Mouse (Mus musculus) forebrain, embryonic 10.5 days (tissue): ENCODE measurements around the gene Bik. TPM values are rescaled to one million over a fixed set of nuclear protein-coding genes. Genes with fewer than 3 reads are reported as not detected.

Experiments
- DNase-seq: peaks from one replicate; pipeline ENCODE4 v3.0.0-alpha.2; 2017; ENCODE audit warnings: low spot score; ENCODE audit errors: extremely low spot score
- H3K27ac ChIP-seq: fragments of 300-500 bp; sonication (generic); 2 replicates; pipeline ENCODE4 v1.5.1; 2016; ENCODE audit warnings: mild to moderate bottlenecking
- H3K27me3 ChIP-seq: fragments of 300-500 bp; sonication (generic); 2 replicates; pipeline ENCODE4 v1.6.1; 2016; ENCODE audit warnings: mild to moderate bottlenecking; ENCODE audit not compliant: poor library complexity, severe bottlenecking
- H3K36me3 ChIP-seq: fragments of 300-500 bp; sonication (generic); replicated peaks from 2 replicates; pipeline ENCODE4 v1.6.1; 2016; ENCODE audit warnings: mild to moderate bottlenecking, moderate library complexity
- H3K4me1 ChIP-seq: fragments of 300-500 bp; sonication (generic); 2 replicates; pipeline ENCODE4 v1.6.1; 2016
- H3K4me3 ChIP-seq: fragments of 300-500 bp; sonication (generic); 2 replicates; pipeline ENCODE4 v1.5.1; 2016; ENCODE audit warnings: mild to moderate bottlenecking, moderate library complexity
- H3K9me3 ChIP-seq: fragments of 300-500 bp; sonication (generic); 2 replicates; pipeline ENCODE4 v1.6.1; 2016; ENCODE audit warnings: mild to moderate bottlenecking, moderate library complexity
- WGBS: fragments of 180-500 bp; shearing (Covaris S2); methylation state at CpG from one replicate; pipeline ENCODE4 v1.1.7; 2016; 5-methylcytosine and 5-hydroxymethylcytosine counted together
- polyA plus RNA-seq: library from polyadenylated mRNA; unstranded; fragments of >200 nt; fragmentation: Nextera tagmentation; extraction: Ambion mirVana; gene quantifications from 2 replicates; pipeline ENCODE4 v1.2.1, GENCODE M21; 2016

Bik gene
- 2.1 and 2.3 TPM in 2 replicates for polyA plus RNA-seq

DNA sequence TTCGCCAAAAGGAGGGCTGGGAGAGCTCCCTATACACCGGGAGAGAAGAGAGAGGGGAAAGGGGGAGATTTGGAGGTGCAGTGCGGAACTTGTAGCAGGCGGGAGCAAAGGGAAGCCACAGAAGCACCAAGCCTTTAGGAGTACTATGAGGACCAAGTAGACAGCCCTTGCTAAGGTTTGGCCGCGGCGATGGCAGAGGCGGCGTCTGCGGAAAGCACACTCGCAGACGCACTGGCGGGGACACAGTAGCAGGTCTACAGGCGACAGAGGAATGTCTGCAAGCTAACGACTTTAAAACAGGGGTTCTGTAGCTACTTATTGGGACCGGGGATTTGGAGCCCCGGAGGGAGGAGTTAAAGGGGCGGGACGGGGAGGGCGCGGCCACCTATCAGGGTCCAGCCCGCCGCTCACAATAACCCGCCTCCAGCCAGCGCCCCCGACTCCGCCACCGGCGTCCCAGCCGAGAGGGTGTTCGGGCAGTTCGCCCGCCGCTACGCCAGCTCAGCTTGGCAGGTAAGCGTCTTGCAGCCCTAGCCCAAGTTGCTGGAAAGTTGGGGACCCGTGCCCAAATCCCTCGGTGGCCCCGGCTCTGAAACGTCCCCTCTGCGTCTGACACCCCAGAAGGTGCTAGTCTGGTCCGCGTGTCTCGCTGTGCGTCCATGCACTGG, at the start of gene Bik:
Bik (plus strand) TSS at position 439 of the 668 bp plus-strand sequence.
- peak; percentile 72 for DNase-seq
- Histone ChIP-seq H3K4me1 (peaks cover 44% of the 10 kb centered on the region), H3K36me3 (no peaks in the 10 kb centered on the region), H3K4me3 (peak within 1 kb of the TSS; percentile 68), H3K9me3 (no peaks in the 10 kb centered on the region), H3K27me3 (peaks cover 73% of the 10 kb centered on the region), H3K27ac (peak within 1 kb of the TSS; percentile 70)
- under 1% methylated on average over 45 of the region's 45 CpGs for WGBS

- no peaks in the 10 kb centered on the region for H3K9me3 ChIP-seq
- no peaks in the 10 kb centered on the region for H3K36me3 ChIP-seq
- H3K4me1 ChIP-seq: peaks cover 21% of the 10 kb centered on the region
- no peaks in the 10 kb centered on the region for H3K27me3 ChIP-seq
- no peak overlapping the region for H3K27ac ChIP-seq
- WGBS: 76% methylated on average over 3 of the region's 3 CpGs
- no peak overlapping the region for H3K4me3 ChIP-seq
- no peak for DNase-seq
These were observed 48.6 kb upstream of the Bik start for GRCm38 (mm10) chr15:83478096-83478495.

DNA sequence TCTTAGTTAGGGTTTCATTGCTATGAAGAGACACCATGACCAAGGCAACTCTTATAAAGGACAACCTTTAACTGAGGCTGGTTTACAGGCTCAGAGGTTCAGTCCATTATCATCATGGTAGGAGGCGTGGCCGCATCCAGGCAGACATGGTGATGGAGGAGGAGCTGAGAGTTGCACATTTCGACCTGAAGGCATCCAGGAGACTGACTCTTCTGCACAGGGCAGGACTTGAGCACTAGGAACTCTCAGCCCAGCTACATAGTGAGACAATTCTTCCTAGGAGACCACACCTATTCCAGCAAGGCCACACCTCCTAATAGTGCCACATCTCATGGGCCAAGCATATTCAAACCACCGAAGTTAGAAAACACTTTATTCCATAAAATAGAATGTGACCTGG, 46.8 kb upstream of the Bik start:
- H3K27ac ChIP-seq: no peak overlapping the region
- WGBS: 89% methylated on average over 4 of the region's 4 CpGs
- peaks cover 7% of the 10 kb centered on the region for H3K36me3 ChIP-seq
- peaks cover 11% of the 10 kb centered on the region for H3K4me1 ChIP-seq
- DNase-seq: no peak
- no peaks in the 10 kb centered on the region for H3K9me3 ChIP-seq
- no peaks in the 10 kb centered on the region for H3K27me3 ChIP-seq
- no peak overlapping the region for H3K4me3 ChIP-seq

DNA sequence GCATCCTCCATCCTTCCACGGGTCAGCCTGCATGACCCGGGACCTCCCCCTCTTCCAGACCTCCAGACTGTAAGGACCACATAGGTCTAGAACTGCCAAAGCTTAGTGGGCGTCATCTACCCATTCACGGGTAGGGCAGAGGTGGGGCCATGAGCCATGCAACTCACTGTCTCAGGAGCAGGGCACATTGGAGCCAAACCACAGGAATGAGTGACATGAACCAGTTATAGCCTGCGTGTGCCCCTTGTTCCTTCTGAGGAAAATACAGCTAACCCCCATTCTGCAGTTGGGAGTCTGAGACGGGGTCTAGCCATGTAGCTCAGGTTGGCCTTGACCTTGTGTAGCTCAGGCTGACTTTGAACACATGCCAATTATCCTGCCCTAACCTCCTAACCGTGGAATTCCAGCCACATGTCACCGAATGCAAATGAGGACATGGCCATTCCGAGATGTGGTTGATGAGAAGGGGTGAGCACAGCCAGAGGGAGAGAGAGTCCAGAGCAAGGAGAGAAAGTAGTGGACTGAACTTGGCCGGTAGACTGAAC, 45.4 kb upstream of the Bik start:
- Histone ChIP-seq H3K36me3 (peaks cover 20% of the 10 kb centered on the region), H3K4me1 (peaks cover 11% of the 10 kb centered on the region), H3K4me3 (no peak overlapping the region), H3K27me3 (no peaks in the 10 kb centered on the region), H3K27ac (no peak overlapping the region), H3K9me3 (no peaks in the 10 kb centered on the region)
- no peak for DNase-seq
- 77% methylated on average over 10 of the region's 10 CpGs for WGBS

DNA sequence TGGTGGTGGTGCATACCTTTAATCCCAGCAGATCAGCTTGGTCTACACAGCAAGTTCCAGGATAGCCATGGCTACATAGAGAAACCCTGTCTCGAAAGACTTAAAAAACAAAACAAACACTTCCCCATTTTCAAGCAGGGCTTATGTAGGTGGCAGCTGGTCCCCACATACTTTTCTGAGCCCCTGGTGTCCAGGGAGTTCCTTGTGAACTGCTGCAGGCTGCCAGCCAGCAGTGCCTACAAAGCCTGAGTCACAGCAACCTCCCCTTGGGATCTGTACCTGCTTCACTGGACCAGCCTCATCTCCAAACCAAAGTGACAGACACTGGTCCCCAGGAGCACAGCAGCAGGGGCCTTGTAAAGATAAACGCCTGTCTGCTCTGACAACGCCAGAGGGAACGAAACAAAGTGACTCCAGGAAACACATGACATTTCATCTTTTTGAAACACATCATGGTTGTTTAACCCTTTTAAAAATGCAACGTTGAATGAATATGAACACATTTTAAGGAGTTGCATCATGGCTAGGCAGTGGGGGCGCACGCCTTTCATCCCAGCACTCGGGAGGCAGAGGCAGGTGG, 43.9 kb upstream of the Bik start:
- Histone ChIP-seq H3K27ac (0 out of 2 replicates have a peak overlapping the region, but pooled peaks have one; percentile 11), H3K4me3 (no peak overlapping the region), H3K27me3 (no peaks in the 10 kb centered on the region), H3K4me1 (peaks cover 11% of the 10 kb centered on the region), H3K9me3 (no peaks in the 10 kb centered on the region), H3K36me3 (peaks cover 29% of the 10 kb centered on the region)
- DNase-seq: no peak
- 82% methylated on average over 8 of the region's 8 CpGs for WGBS

DNA sequence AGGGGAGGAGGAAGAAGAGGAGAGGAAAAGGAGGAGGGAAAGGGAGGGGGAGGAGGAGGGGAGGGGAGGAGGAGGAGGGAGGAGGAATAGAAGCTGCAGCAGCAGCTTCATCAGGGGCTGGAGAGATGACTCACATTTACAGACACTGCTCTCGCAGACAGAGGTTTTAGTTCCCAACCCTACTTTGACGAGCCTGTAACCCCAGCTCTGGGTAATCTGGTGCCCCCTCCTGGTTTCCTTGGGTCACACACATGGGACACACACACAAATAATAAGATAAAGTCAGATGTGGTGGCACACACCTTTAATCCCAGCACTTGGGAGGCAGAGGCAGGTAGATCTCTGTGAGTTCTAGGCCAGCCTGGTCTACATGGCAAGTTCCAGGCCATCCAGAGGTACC, 43.2 kb upstream of the Bik start:
- no peaks in the 10 kb centered on the region for H3K9me3 ChIP-seq
- H3K4me1 ChIP-seq: peaks cover 9% of the 10 kb centered on the region
- peaks cover 29% of the 10 kb centered on the region for H3K36me3 ChIP-seq
- no peak overlapping the region for H3K4me3 ChIP-seq
- no peak for DNase-seq
- 51% methylated on average over 2 of the region's 2 CpGs for WGBS
- H3K27ac ChIP-seq: no peak overlapping the region
- H3K27me3 ChIP-seq: no peaks in the 10 kb centered on the region

DNA sequence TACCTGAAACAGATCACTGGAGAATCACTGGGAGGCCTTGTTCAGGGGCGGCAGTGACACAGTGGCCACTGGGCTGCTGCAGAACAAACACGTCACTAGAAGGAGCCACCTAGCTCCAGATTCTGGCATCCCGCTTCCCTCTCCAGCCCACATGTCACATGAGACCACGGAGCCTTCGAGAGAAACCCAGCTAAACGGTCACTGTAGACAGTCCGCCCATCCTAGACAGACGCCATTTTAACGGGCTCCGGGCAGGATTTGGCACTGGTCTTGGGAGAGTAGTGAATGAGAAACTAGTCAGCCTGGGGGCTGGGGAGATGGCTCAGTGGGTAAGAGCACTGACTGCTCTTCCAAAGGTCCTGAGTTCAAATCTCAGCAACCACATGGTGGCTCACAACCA, 42.4 kb upstream of the Bik start:
- H3K36me3 ChIP-seq: peaks cover 36% of the 10 kb centered on the region
- 0 out of 2 replicates have a peak, but pooled peaks cover 2% of the 10 kb centered on the region for H3K4me1 ChIP-seq
- no peak for DNase-seq
- H3K9me3 ChIP-seq: no peaks in the 10 kb centered on the region
- H3K27me3 ChIP-seq: no peaks in the 10 kb centered on the region
- no peak overlapping the region for H3K4me3 ChIP-seq
- WGBS: 94% methylated on average over 10 of the region's 10 CpGs
- no peak overlapping the region for H3K27ac ChIP-seq

DNA sequence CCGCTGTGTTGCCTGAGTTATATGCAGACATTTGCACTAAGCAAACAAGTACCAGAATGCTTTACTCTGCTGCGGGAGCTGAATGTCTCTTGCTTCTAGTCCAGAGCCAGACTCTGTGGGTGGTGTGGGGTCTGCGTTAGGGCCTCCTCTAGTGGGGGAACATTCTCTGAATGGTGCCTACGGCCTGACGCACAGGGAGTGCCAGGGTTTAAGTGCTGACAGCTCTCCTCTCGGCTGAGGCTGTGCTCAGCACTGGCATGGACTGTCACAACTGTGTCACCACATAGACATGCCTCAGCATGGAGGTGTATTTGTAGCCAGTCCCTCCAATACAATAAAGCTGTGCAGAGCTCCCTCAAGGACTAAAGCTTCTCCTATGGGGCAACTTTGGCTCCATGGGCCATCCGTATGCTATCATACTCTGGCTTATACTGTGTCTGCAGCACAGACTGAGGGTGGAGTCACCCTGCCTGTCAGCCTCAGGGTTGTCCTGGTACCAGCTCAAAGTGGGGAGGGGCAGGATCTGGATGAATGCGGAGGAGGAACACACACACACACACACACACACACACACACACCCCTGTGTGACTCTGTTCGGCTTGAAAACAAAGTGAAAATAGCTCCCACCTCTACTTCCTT, 39.1 kb upstream of the Bik start:
- WGBS: 76% methylated on average over 9 of the region's 9 CpGs

DNA sequence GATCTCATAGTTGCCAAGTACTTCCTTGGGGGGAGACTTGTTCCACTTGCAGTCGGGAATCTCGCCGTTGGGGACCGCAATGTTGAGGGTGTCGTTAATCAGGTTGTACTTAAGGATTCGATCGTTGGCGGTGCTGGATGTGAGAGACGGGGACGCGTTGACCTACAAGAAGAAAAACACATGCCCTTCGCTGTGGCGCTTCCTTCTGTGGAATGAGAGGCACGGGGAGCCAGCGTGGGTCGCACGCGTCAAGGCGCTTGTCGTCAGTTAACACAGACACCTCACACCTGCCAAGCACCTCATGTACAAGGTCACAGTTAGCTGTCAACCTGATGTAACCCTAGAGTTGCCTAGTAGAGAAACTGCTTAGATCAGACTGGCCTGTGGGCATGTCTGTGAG, 37.2 kb upstream of the Bik start:
- Histone ChIP-seq H3K36me3 (peaks cover 73% of the 10 kb centered on the region), H3K9me3 (no peaks in the 10 kb centered on the region), H3K4me3 (no peak overlapping the region), H3K27ac (no peak overlapping the region), H3K4me1 (no peaks in the 10 kb centered on the region), H3K27me3 (no peaks in the 10 kb centered on the region)
- 96% methylated on average over 20 of the region's 20 CpGs for WGBS
- DNase-seq: no peak

More for the DNA sequence above, 39.1 kb upstream of the Bik start:
- Histone ChIP-seq H3K4me3 (no peak overlapping the region), H3K4me1 (no peaks in the 10 kb centered on the region), H3K27ac (no peak overlapping the region), H3K9me3 (no peaks in the 10 kb centered on the region), H3K36me3 (peaks cover 62% of the 10 kb centered on the region), H3K27me3 (no peaks in the 10 kb centered on the region)
- no peak for DNase-seq

GRCm38 (mm10) chr15:83491891-83492290, 34.8 kb upstream of the Bik start:
- H3K36me3 ChIP-seq: peaks cover 75% of the 10 kb centered on the region
- H3K4me1 ChIP-seq: no peaks in the 10 kb centered on the region
- H3K27ac ChIP-seq: no peak overlapping the region
- DNase-seq: no peak
- WGBS: 93% methylated on average over 5 of the region's 5 CpGs
- H3K9me3 ChIP-seq: no peaks in the 10 kb centered on the region
- no peak overlapping the region for H3K4me3 ChIP-seq
- no peaks in the 10 kb centered on the region for H3K27me3 ChIP-seq

- no peak for DNase-seq
- H3K4me1 ChIP-seq: no peaks in the 10 kb centered on the region
- H3K4me3 ChIP-seq: no peak overlapping the region
- peaks cover 89% of the 10 kb centered on the region for H3K36me3 ChIP-seq
- 90% methylated on average over 7 of the region's 7 CpGs for WGBS
- no peak overlapping the region for H3K27ac ChIP-seq
- no peaks in the 10 kb centered on the region for H3K27me3 ChIP-seq
- H3K9me3 ChIP-seq: no peaks in the 10 kb centered on the region
These were observed 32.6 kb upstream of the Bik start for GRCm38 (mm10) chr15:83493856-83494571.

DNA sequence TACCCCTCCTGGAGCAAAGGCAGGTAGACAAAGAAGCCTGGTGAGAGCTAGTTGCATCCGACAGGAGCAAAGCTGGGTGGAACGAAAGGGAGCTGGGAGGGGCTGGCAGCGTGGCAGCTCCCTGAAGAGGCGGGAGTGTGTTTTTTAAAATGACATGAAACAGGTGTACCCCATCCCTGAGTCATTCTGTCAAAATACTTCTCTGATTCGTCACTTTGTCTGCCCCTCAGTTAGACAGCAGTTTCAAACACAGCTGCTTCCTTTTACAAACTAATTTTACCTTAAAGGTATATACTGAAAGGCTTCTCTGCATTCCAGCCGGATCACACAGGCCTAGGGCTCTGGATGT, 32.1 kb upstream of the Bik start:
- Histone ChIP-seq H3K27me3 (no peaks in the 10 kb centered on the region), H3K4me3 (no peak overlapping the region), H3K4me1 (no peaks in the 10 kb centered on the region), H3K36me3 (peaks cover 89% of the 10 kb centered on the region), H3K27ac (no peak overlapping the region), H3K9me3 (no peaks in the 10 kb centered on the region)
- no peak for DNase-seq
- WGBS: 77% methylated on average over 6 of the region's 6 CpGs
